Mouse (Mus musculus) cerebellum, adult 18-20 months (tissue): ENCODE data around the gene Olfr1477.
"Not testable (repeated sequence)": the region's sequence is repeated elsewhere in the genome, so short reads cannot be mapped to it uniquely, and the experiment has no call there.

ENCODE experiments used
- DNase-seq, 2 experiments: peaks; one replicate each; pipeline ENCODE4 v3.0.0; 2021

Olfr1477 gene

DNA sequence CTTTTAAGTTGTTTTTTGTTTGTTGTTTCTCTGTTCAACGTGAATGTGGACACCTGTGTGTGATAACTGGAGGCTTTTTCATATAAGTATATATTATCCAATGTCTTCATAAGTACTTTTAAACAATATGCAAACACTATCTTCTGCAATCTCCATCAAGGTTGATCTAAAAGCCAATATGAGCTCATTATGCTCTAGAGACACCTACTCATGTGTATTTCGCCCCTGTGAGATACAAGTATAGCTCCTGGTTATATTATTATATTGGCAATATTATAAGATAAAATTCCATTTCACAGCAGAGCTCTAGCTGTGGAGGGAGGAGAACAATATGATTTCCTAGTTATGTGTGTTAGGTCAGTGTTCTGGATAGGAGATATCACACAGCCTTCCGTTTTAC is at the start of gene Olfr1477:
TSS of gene Olfr1477 (plus strand) at position 301 of the 400 bp plus-strand sequence.
- DNase-seq, result no peak

DNA sequence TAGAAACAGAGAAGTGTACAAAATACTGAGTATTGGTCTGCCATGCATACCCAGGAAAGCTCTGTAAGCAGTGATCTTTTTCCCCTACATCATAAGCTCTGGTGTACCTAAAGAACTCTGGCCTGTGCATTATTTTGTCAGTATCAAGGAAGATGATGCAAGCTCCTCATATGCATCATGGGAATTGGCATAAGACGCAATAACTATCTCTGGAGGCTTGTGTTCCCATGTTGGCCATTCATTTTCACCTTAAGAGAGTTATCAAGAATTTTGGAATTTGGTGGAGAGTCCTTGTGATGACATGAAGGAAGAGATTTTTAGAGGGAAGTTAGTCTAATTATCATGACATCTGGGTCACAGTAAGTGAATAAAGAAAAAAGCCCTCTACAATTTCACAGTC is 44.4 kb upstream of the Olfr1477 start, which contains the start of gene Olfr1472:
TSS of gene Olfr1472 (minus strand) at position 101 of the 400 bp plus-strand sequence.
- no peak for DNase-seq

DNA sequence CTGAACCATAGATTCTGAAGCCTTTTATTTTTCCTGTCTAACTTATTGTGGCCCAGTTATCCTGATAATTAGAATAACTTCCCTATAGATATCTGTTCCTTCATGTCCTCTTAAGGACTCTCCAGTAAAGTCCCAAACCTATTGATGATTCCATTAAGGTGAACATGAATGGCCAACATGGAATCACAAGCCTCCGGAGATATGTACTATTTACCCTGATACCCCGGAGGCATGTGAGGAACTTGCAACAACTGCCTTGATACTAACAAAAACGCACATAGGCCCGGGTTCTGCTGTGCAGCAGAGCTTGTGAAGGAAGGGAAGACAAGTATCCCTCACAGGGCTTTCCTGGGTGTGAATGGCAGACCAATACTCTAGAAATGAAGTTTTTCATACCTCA is 31.1 kb upstream of the Olfr1477 start, which contains the start of gene Olfr1474:
TSS of gene Olfr1474 (plus strand) at position 301 of the 400 bp plus-strand sequence.
- not testable (repeated sequence) for DNase-seq

DNA sequence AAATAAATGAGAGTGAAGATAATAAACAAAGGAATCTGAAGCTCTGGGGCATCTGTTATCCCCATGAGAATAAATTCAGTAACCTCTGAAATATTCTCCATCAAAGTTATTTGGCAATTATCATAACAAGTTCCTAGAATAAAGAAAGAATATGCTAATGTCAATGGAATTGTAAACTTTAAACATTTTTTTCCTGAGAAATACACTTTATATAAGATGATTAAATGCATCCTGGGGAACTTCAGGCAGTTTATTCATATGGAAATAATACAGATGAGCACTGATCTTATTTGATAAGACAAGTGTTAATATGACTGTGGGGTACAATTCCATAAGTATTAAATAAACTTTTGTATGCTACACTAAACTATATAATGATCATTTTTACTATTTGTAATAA is 20.2 kb upstream of the Olfr1477 start, which contains the start of gene Olfr1475:
TSS of gene Olfr1475 (minus strand) at position 101 of the 400 bp plus-strand sequence.
- DNase-seq, result no peak

DNA sequence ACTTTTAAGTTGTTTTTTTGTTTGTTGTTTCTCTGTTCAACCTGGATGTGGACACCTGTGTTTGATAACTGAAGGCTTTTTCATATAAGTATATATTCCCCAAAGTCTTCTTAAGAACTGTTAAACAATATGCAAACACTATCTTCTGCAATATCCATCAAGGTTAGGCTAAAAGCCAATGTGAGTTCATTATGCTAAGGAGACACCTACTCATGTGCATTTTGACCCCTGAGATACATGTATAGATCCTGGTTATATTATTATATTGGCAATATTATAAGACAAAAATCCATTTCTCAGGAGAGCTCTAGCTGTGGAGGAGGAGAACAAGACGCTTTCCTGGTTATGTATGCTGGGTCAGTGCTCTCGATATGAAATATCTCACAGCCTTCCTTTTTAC is 27.3 kb downstream of the Olfr1477 start, which contains the start of gene Olfr1480:
TSS of gene Olfr1480 (plus strand) at position 301 of the 400 bp plus-strand sequence.
- no peak for DNase-seq
